ENCODE assay signal across 9 mouse cellular contexts in genomic region chr3:90264687-90265033, GRCm38 (mm10). TPM values are rescaled to one million over a fixed set of nuclear protein-coding genes. Genes with fewer than 3 reads are reported as not detected.
DNase-seq lines count a peak whose midpoint lies in the region; ATAC-seq lines count a peak whose summit lies in the region.
"Had no signal": no experiment of that assay in that cellular context is flagged by ENCODE, and none has a peak within 500 bp of the region (broad histone marks: within the 10 kb centered on the region; RNA-seq: fewer than 3 reads in every experiment).

No protein-coding gene starts in this region.

- intact Hi-C loops in left cerebral cortex, postnatal 14 days (cut with DNase I), result loop anchor here (5.0 kb wide), 1 partner anchor 108 kb away; no protein-coding TSS in a partner anchor

- peak overlapping the region; percentile 89 for H3K9ac ChIP-seq in kidney, embryonic 16.5 days (replicated peaks; ENCODE audit: low read length)
- H3K9ac ChIP-seq in embryonic facial prominence, embryonic 11.5 days (replicated peaks; ENCODE audit: low read length), result no peak overlapping the region; the same call in 1 of the 2 replicates
- peak overlapping the region; percentile 86; the same call in 1 of the 2 replicates for H3K9ac ChIP-seq in intestine, embryonic 14.5 days (ENCODE audit: low read length)
- peak overlapping the region; percentile 94; the same call in 1 of the 2 replicates for H3K9ac ChIP-seq in neural tube, embryonic 12.5 days

- no peak for ATAC-seq in kidney, embryonic 16.5 days (ENCODE audit: low FRiP score, low TSS enrichment)
- ATAC-seq in embryonic facial prominence, embryonic 11.5 days (replicated peaks; ENCODE audit: insufficient number of reproducible peaks, low FRiP score, low TSS enrichment, low read depth), result no peak
- ATAC-seq in intestine, embryonic 14.5 days (replicated peaks; ENCODE audit: low FRiP score, low TSS enrichment, low read depth), result no peak
- ATAC-seq in neural tube, embryonic 12.5 days (ENCODE audit: low FRiP score, low read depth), result no peak

- H3K36me3 ChIP-seq in kidney, embryonic 16.5 days (ENCODE audit: insufficient read depth, low read length), result peaks cover 35% of the 10 kb centered on the region
- H3K36me3 ChIP-seq in embryonic facial prominence, embryonic 11.5 days (replicated peaks; ENCODE audit: control insufficient read depth, insufficient read depth, low read depth, low read length), result peaks cover 6% of the 10 kb centered on the region; the same call in 1 of the 2 replicates
- peaks cover 47% of the 10 kb centered on the region for H3K36me3 ChIP-seq in intestine, embryonic 14.5 days (ENCODE audit: control insufficient read depth, insufficient read depth, low read length)
- peaks cover 45% of the 10 kb centered on the region for H3K36me3 ChIP-seq in neural tube, embryonic 12.5 days

- H3K27me3 ChIP-seq in kidney, embryonic 16.5 days (ENCODE audit: insufficient read depth, low read length), result no peaks in the 10 kb centered on the region
- H3K27me3 ChIP-seq in embryonic facial prominence, embryonic 11.5 days (ENCODE audit: control insufficient read depth, insufficient read depth, low read length), result no peaks in the 10 kb centered on the region
- H3K27me3 ChIP-seq in intestine, embryonic 14.5 days (replicated peaks; ENCODE audit: control insufficient read depth, insufficient read depth, low read length), result no peaks in the 10 kb centered on the region
- no peaks in the 10 kb centered on the region for H3K27me3 ChIP-seq in neural tube, embryonic 12.5 days (replicated peaks)

- no peaks in the 10 kb centered on the region for H3K9me3 ChIP-seq in kidney, embryonic 16.5 days (ENCODE audit: low read length)
- no peaks in the 10 kb centered on the region for H3K9me3 ChIP-seq in embryonic facial prominence, embryonic 11.5 days (replicated peaks; ENCODE audit: control insufficient read depth, low read length)
- H3K9me3 ChIP-seq in intestine, embryonic 14.5 days (ENCODE audit: control insufficient read depth, low read length), result no peaks in the 10 kb centered on the region
- H3K9me3 ChIP-seq in neural tube, embryonic 12.5 days, result no peaks in the 10 kb centered on the region

- WGBS in kidney, embryonic 16.5 days, result 32% methylated on average over 10 of the region's 10 CpGs
- WGBS in embryonic facial prominence, embryonic 11.5 days, result 34% methylated on average over 10 of the region's 10 CpGs
- WGBS in intestine, embryonic 14.5 days, result 31% methylated on average over 10 of the region's 10 CpGs
- WGBS in neural tube, embryonic 12.5 days, result 37% methylated on average over 10 of the region's 10 CpGs

- DNase-seq in kidney, postnatal 36 days, result no peak
- DNase-seq in embryonic facial prominence, embryonic 11.5 days (ENCODE audit: low spot score), result no peak
- DNase-seq in intestine, embryonic 14.5 days (ENCODE audit: low spot score), result no peak
- DNase-seq in ovary, postnatal 10 days (ENCODE audit: low spot score), result no peak
- DNase-seq in urinary bladder, postnatal 4 days (ENCODE audit: low spot score in 2 of 2), result no peak
- no peak for DNase-seq in left cerebral cortex, postnatal 14 days (ENCODE audit: low spot score in 2 of 2)

- peak overlapping the region; percentile 97; the same call in 1 of the 2 replicates for H3K27ac ChIP-seq in kidney, embryonic 16.5 days (ENCODE audit: low read length)
- H3K27ac ChIP-seq in embryonic facial prominence, embryonic 11.5 days (replicated peaks; ENCODE audit: low read depth, low read length), result peak overlapping the region; percentile 94; the same call in 1 of the 2 replicates
- peak overlapping the region; percentile 97; the same call in 1 of the 2 replicates for H3K27ac ChIP-seq in intestine, embryonic 14.5 days (ENCODE audit: low read depth)
- no peak overlapping the region for H3K27ac ChIP-seq in neural tube, embryonic 12.5 days

- peaks cover 17% of the 10 kb centered on the region for H3K4me1 ChIP-seq in kidney, embryonic 16.5 days (ENCODE audit: insufficient read depth, low read length)
- no peaks in the 10 kb centered on the region; the same call in 1 of the 2 replicates for H3K4me1 ChIP-seq in embryonic facial prominence, embryonic 11.5 days (ENCODE audit: control insufficient read depth, insufficient read depth, low read length)
- peaks cover 10% of the 10 kb centered on the region for H3K4me1 ChIP-seq in intestine, embryonic 14.5 days (replicated peaks; ENCODE audit: control insufficient read depth, insufficient read depth, low read length)
- peaks cover 9% of the 10 kb centered on the region for H3K4me1 ChIP-seq in neural tube, embryonic 12.5 days

- H3K4me2 ChIP-seq in kidney, embryonic 16.5 days (replicated peaks; ENCODE audit: low read depth, low read length), result peak overlapping the region; percentile 95
- H3K4me2 ChIP-seq in embryonic facial prominence, embryonic 11.5 days (ENCODE audit: low read depth, low read length), result no peak overlapping the region; the same call in 1 of the 2 replicates
- H3K4me2 ChIP-seq in intestine, embryonic 14.5 days (ENCODE audit: low read length), result peak overlapping the region; percentile 79
- H3K4me2 ChIP-seq in neural tube, embryonic 12.5 days (replicated peaks), result peak overlapping the region; percentile 81

- H3K4me3 ChIP-seq in kidney, embryonic 16.5 days (ENCODE audit: low read length), result peak overlapping the region; percentile 89
- peak overlapping the region; percentile 70 for H3K4me3 ChIP-seq in embryonic facial prominence, embryonic 11.5 days (ENCODE audit: low read depth, low read length)
- H3K4me3 ChIP-seq in intestine, embryonic 14.5 days (ENCODE audit: low read depth, low read length), result peak overlapping the region; percentile 78
- H3K4me3 ChIP-seq in neural tube, embryonic 12.5 days, result peak overlapping the region; percentile 93

RNA-seq across cellular contexts. Expression of gene Dennd4b, which starts 0.3 kb away (rescaled TPM):
- 3.7 and 4.7 TPM in 2 replicates for polyA plus RNA-seq in kidney, embryonic 16.5 days (2015; fragmentation: Nextera tagmentation; extraction: Ambion mirVana)
- 2.6 and 2.9 TPM in 2 replicates for polyA plus RNA-seq in embryonic facial prominence, embryonic 11.5 days (2014; fragmentation: Nextera tagmentation; extraction: Ambion mirVana)
- 3.6 and 4.9 TPM in 2 replicates for polyA plus RNA-seq in intestine, embryonic 14.5 days (2014; fragmentation: Nextera tagmentation; extraction: Ambion mirVana)
- polyA plus RNA-seq in neural tube, embryonic 12.5 days (2016; fragmentation: Nextera tagmentation; extraction: Ambion mirVana), result 6.6 and 6.8 TPM in 2 replicates
- 10 to 100 TPM; 28.2 to 29.4 TPM for total RNA-seq in left cerebral cortex, postnatal 14 days (2021)

RNA-seq across cellular contexts. Expression of gene Crtc2, which starts 10.7 kb away (rescaled TPM):
- polyA plus RNA-seq in kidney, embryonic 16.5 days (2015; fragmentation: Nextera tagmentation; extraction: Ambion mirVana), result 24.8 and 33.7 TPM in 2 replicates
- polyA plus RNA-seq in embryonic facial prominence, embryonic 11.5 days (2014; fragmentation: Nextera tagmentation; extraction: Ambion mirVana), result 10.8 and 12.5 TPM in 2 replicates
- 17.3 and 17.5 TPM in 2 replicates for polyA plus RNA-seq in intestine, embryonic 14.5 days (2014; fragmentation: Nextera tagmentation; extraction: Ambion mirVana)
- 22.4 and 25.3 TPM in 2 replicates for polyA plus RNA-seq in neural tube, embryonic 12.5 days (2016; fragmentation: Nextera tagmentation; extraction: Ambion mirVana)
- 10 to 100 TPM; 30.5 to 31.6 TPM for total RNA-seq in left cerebral cortex, postnatal 14 days (2021)

RNA-seq across cellular contexts. Expression of gene Slc39a1, which starts 16.7 kb away (rescaled TPM):
- polyA plus RNA-seq in kidney, embryonic 16.5 days (2015; fragmentation: Nextera tagmentation; extraction: Ambion mirVana), result 108 and 114 TPM in 2 replicates
- 48.7 and 49.1 TPM in 2 replicates for polyA plus RNA-seq in embryonic facial prominence, embryonic 11.5 days (2014; fragmentation: Nextera tagmentation; extraction: Ambion mirVana)
- 101 and 104 TPM in 2 replicates for polyA plus RNA-seq in intestine, embryonic 14.5 days (2014; fragmentation: Nextera tagmentation; extraction: Ambion mirVana)
- polyA plus RNA-seq in neural tube, embryonic 12.5 days (2016; fragmentation: Nextera tagmentation; extraction: Ambion mirVana), result 33.8 and 44.2 TPM in 2 replicates
- total RNA-seq in left cerebral cortex, postnatal 14 days (2021), result 10 to 100 TPM; 50.5 to 51.9 TPM

RNA-seq across cellular contexts. Expression of gene Creb3l4, which starts 21.3 kb away (rescaled TPM):
- 6.5 and 6.8 TPM in 2 replicates for polyA plus RNA-seq in kidney, embryonic 16.5 days (2015; fragmentation: Nextera tagmentation; extraction: Ambion mirVana)
- 7.7 and 9.9 TPM in 2 replicates for polyA plus RNA-seq in embryonic facial prominence, embryonic 11.5 days (2014; fragmentation: Nextera tagmentation; extraction: Ambion mirVana)
- polyA plus RNA-seq in intestine, embryonic 14.5 days (2014; fragmentation: Nextera tagmentation; extraction: Ambion mirVana), result 5.8 and 6.9 TPM in 2 replicates
- polyA plus RNA-seq in neural tube, embryonic 12.5 days (2016; fragmentation: Nextera tagmentation; extraction: Ambion mirVana), result 3.8 and 4.2 TPM in 2 replicates
- under 1 TPM in 1 of 2 experiments, not detected in 1; 0.23 TPM for total RNA-seq in left cerebral cortex, postnatal 14 days (2021)
- total RNA-seq: granulocyte monocyte progenitor cell, adult 5-6 weeks had no signal

RNA-seq across cellular contexts. Expression of gene Gatad2b, which starts 28.3 kb away (rescaled TPM):
- polyA plus RNA-seq in kidney, embryonic 16.5 days (2015; fragmentation: Nextera tagmentation; extraction: Ambion mirVana), result 11.3 and 15.4 TPM in 2 replicates
- polyA plus RNA-seq in embryonic facial prominence, embryonic 11.5 days (2014; fragmentation: Nextera tagmentation; extraction: Ambion mirVana), result 12.6 TPM in 2 replicates
- 15.5 and 16.0 TPM in 2 replicates for polyA plus RNA-seq in intestine, embryonic 14.5 days (2014; fragmentation: Nextera tagmentation; extraction: Ambion mirVana)
- polyA plus RNA-seq in neural tube, embryonic 12.5 days (2016; fragmentation: Nextera tagmentation; extraction: Ambion mirVana), result 12.8 and 15.9 TPM in 2 replicates
- 10 to 100 TPM; 89.0 to 96.0 TPM for total RNA-seq in left cerebral cortex, postnatal 14 days (2021)
